Mouse (Mus musculus): ENCODE results near the gene Tyw1.

The Tyw1 gene

DNA sequence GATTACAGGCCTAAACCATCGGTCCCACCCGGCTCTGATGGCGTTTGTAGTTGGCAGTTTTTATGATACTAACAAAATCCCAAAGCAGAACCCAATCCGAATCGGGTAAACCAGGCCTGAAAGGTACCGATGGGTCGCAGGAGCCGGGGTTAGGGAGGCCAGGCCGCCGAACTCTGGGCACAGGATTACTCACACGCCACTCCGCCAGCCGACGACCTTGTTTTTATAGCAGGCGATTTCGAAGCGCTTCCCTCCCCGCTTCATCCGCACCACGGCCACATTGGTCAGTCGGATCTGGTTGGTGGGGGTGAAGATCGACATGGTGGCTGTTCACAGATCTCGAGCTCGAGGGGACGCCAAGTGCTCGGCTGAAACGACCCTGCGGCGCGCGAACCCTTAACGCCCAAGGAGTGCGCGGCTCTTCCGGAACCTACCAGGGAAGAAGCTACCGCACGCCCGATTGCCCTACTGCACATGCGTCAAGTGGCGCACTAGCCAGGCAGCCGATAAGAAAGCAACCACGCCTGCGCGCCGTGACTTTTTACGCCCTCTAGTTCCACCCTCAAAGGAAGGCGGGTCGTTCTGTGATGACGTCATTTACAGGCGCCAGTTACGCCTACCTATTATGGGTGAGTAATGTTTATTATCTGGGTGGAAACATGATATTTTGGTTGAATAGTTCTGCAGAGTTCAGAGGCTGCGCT lies at the start of gene Tyw1, which contains the start of gene Sbds:
Gene Tyw1 (plus strand): TSS at position 603 of the 704 bp plus-strand sequence.
Gene Sbds (minus strand): TSS at position 514 of the 704 bp plus-strand sequence.
- peak; percentile 98 for DNase-seq

DNA sequence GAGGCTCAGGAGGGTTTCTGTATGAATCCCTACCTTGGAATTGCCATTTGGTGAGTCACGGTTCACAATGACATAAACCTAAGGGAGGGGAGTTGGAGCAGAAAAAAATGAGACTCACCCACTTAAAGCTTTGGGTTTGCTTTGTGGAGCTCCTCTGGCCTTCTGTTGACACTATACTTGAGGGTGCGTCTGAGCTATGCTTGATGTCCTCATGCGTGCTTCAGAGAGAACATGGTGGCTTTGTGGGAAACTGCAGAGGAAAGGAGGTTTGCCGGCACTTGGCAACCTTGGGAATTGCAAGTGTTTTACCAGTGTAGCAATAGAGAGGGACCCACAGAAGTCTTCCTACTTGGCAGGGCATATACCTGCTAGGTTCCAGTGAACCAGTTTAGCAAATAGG lies 48.1 kb upstream of the Tyw1 start:
- no peak for DNase-seq

GRCm38 (mm10) chr5:130212956-130213355 lies 42.5 kb upstream of the Tyw1 start:
- DNase-seq, result no peak

DNA sequence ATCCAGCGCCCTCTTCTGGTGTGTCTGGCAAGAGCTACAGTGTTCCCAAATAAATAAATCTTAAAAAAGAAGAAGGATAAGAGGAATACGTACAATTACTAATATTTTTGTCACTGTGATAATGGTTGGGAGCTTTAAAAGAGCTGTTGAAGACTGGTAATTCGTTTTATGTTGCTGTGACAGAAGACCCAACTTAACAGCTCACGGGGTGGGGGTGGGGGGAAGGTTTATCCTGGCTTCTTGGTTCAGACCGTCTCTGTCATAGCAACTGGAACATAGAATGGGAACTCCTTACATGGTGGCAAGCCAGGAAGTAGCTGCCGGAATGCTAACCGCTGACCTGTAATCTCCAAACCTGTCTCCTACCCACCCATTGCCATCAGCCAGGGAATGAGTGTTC lies 38.6 kb upstream of the Tyw1 start, which contains the start of gene Tmem248:
Gene Tmem248 (plus strand): TSS at position 301 of the 400 bp plus-strand sequence.
- no peak for DNase-seq

DNA sequence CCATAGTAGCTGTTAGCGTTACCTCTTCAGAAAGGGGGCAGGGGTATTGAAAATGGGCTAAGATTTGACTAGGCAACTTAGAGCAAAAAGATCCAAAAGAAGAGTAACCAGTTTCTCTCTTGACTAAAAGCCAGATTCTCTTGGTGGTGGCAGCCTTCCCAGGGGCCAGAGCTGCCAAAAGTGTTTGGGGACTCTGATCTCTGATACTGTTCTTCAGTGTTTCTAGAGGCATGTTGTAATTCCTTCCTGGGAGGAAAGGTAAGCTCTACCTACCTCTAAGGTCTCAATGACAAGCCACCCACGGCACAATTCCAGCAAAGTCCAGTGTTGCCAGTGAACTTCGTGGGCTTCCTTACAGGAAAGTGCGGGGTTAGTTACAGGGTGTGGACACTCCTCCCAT lies 38.0 kb upstream of the Tyw1 start:
- DNase-seq, result no peak

DNA sequence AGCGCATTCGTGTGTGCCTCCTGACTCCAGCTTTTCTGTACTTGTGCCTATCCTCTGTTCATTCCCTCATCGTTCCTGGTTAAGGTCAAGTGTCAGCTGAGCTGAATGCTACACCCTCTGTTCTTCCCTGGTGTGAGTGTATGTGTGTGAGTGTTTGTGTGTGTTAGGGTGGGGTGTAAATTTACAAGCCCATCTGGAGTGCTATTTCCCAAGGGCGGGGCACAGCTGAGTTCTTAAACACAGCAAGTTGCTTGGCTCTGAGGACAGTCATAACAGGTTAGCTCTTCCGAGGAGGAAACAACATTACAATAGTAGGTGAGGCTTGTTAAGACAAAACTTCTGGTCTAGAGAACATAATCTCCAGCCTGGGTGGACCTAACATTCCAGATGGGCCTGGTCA lies 37.1 kb upstream of the Tyw1 start:
- DNase-seq, result no peak

DNA sequence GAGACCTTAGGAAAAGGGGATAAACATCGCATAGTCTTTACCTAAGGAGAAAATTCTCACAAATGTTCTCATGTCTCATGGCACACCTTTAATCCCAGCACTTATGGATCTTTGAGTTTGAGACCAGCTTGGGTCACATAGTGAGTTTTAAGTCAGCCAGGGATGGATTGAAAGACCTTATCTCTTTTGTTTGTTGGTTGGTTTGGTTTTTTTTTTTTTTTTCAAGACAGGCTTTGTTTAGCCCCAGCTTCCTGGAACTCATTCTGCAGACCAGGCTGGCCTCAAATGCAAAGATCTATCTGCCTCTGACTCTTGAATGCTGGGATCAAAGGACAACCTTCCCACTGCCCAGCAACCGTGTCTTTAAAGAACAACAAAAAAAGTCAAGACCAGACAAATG lies 34.1 kb upstream of the Tyw1 start:
- no peak for DNase-seq

DNA sequence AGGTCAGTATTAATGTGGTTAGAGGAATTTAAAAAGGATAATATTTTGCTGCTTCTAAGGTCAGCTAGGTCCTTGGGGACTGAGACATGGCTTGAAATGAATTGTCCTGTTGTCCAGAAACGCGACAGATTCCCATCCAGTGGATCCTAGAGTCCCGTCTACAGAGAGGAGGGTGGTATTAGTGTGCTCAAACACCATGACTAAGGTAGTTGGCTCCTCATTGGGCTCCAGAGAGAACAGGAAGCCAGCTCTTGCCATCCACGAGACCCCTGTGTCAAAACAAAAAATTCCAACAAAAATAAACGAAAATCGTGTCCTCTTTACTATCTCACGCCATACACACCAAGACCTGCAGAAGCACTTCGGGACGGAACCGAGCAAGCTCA lies 33.7 kb upstream of the Tyw1 start:
- no peak for DNase-seq

GRCm38 (mm10) chr5:130222146-130223004 lies 33.0 kb upstream of the Tyw1 start:
- DNase-seq, result peak; percentile 93

DNA sequence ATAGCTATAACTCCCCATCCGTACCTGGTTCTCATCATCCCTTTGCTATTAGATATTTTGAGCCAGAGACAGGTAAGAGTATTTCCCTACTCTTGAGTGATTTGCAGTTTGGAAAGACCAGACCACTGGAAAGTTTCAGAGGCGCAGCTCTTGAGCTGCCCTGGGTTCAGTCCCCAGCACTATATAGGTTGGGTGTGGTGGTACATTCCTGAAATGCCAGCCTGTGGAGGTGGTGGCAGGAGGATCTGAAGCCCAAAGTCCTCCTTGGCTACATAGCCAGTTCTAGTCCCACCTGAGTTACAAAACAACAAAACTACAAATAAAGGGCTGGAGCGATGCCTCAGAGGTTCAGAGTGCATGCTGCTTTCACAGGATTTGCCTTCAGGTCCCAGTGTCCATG lies 28.6 kb upstream of the Tyw1 start:
- DNase-seq, result no peak

GRCm38 (mm10) chr5:130228120-130228519 lies 27.3 kb upstream of the Tyw1 start:
- no peak for DNase-seq

- DNase-seq, result no peak
Measured at GRCm38 (mm10) chr5:130236302-130236701, 19.1 kb upstream of the Tyw1 start.

GRCm38 (mm10) chr5:130239236-130239635 lies 16.2 kb upstream of the Tyw1 start:
- no peak for DNase-seq

GRCm38 (mm10) chr5:130239856-130240255 lies 15.6 kb upstream of the Tyw1 start:
- DNase-seq, result no peak

DNA sequence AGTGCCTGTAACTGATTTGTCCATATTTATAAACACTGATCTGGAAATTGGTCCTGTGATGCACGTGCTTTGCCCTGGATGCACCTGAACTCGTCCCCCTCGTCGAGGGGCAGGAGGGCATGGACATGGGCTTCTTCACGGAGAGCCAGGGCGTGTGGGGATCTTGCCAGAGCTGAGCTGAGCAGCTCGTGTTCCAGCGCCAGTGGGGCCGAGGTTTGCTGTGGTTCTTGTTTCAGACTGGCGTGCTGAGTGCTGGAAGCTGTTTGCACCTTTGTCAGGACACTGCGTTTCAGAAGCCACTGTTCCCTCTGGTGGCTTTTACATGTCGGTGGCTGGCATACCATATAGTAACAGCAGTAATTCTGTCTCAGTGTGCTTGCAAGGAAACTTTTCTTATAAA lies 14.0 kb upstream of the Tyw1 start:
- no peak for DNase-seq

DNA sequence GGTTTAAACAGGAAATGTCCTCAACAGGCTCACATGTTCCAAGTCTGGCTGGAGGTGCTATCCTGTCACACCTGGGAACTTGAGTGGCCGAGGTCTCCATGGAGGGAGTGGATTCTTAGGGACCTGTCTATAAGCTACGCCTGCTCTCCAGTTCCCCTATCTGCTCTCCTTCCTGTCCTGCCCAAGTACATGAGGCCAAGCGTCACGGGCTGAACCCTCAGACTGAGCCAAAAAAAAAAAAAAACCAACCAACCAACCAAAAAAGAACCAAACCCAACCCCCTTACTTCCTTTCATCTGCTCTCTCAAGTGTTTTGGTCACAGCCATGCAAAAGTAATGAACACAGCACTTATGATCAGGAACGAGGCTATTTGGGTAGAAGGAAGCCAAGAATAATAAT lies 7.6 kb upstream of the Tyw1 start:
- DNase-seq, result no peak

DNA sequence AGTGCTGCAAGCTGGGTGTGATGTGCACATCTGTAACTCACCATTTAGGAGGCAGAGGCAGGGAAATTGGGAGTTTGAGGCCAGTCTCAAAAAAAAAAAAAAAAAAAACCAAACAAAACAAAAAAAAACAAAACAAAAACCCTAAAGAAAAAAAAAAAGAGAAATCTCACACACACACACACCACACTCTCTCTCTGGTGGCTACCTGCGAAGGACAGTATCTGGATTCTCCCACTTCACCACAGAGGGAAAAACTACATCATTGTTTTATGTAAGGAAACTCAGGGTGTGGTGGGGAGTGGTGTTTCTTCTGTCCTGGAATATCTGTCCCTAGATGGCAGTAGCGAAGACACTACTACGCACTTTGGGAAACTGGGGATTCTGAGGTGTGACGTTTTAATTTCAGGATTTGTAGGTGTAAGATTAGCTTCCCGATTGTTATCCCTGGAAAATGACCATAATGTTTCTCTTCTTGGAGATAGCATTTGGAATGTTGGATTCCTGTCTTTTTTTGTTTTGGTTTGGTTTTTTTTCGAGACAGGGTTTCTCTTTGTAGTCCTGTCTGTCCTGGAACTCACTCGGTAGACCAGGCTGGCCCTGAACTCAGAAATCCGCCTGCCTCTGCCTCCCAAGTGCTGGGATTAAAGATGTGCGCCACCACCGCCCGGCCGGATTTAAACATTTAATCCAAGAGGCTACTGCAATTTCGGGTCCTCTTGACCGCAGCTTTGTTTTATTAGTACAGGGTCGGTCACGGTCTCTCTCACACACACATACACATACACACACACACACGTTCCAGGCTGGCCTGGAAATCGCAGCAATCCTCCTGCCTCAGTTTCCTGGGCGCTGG lies 1.0 kb upstream of the Tyw1 start:
- DNase-seq, result peak; percentile 49

GRCm38 (mm10) chr5:130255799-130256525 lies 543 bp downstream of the Tyw1 start:
- DNase-seq, result peak; percentile 41

DNA sequence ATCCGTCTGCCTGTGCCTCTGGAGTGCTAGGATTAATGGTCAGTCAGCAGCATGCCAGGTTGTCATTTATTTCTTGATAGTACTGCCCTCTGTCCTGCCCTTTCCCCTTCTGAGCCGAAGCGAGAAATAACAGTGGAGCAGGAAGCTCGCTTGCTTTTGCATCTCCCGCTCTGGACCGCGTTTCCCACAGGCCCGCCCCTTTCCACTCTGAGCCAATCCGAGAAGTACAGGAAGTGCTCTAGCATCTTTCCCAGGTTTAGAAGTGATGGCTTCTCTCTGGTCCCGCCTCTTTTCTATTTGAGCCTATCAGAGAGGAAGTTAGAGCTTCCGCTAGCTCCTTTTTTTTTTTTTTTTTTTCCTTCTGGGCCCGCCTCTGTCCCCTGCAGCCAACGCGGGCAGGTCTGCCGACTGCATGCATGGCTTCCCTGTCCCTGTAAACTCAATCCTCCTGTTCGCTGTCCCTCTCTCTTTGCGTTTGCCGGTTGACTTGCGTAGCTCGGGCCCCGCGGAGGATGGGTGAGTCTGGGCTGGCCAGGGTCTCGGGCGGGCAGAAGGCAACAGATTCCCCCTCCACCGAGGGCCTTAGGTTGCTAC lies 1.4 kb downstream of the Tyw1 start:
- DNase-seq, result peak; percentile 96

- DNase-seq, result peak; percentile 50
Measured at GRCm38 (mm10) chr5:130257303-130257702, 1.9 kb downstream of the Tyw1 start.

DNA sequence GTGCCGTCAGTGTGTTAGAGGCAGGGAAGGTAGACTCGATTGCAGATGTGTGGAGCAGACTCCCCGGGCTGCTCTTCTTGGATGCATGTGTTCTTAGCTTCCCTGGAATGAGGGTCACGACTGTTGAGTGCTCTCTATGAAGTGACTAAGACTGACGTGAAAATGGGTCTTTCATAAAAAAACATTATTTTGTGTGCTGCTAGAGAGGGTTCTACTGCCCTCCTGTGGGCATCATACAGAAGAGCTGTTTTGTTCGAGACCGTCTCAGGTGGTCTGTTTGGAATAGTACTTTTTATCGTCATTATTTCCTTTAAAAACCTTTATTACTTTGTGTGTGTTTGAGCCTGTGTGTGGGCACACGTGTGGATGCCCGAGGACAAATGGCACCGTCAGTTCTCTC lies 8.0 kb downstream of the Tyw1 start:
- DNase-seq, result no peak

DNA sequence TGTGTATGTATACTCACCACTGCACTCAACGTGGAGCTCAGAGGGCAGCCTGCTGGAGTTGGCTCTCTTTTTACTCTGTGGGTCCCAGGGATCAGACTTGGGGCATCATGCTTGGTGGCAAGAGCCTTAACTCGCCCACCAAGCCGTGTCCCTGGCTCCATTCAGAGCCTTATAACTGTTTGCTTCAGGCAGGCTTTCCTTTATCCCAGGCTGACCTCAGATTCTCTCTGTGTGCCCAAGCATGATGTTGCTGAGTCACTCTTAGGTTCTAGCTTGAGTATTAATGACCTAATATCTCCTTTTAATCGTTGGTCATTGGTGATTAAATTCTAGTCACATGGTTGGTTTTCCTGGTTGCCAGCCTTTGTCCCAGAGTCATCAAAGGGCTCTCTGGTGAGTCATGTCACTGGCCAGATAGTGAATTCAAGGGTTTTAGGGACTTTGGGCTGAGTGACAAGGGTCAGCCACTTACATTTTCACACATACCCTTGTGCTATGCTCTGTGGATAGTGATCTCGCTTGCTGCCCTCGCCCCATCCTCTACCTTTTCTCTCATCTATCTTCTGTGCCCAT lies 9.1 kb downstream of the Tyw1 start:
- DNase-seq, result no peak

Measured in cerebellum, adult 9-11 months (tissue).